Mouse (Mus musculus): ENCODE results near the gene Dcx. TPM values are rescaled to one million over a fixed set of nuclear protein-coding genes. Genes with fewer than 3 reads are reported as not detected.

Gene Dcx
- total and polyA plus RNA-seq, 3 experiments: not detected

DNA sequence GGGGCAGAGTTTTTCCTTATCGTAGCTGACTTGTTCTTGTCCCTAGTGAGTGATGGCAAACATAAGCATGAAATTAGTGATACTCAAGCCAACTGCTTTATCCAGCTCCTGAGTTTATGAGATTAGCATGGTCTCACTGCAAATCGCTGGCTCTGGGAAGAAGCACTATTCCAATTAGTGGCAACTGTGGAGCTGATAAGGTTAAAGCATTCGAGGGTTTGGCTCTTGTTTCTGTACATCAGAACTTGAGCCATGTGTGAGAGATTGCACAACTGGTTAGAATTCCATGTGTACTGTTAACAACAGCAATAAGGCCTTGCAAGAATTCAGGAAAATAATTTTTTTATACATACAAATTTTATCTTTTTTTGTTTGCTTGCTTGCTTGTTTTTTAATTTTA, 39.9 kb downstream of the Dcx start:
- Histone ChIP-seq H3K79me2 (ENCODE audit: control insufficient read depth, insufficient read depth, low read length, poor library complexity) (no peaks in the 10 kb centered on the region), H3K27me3 (ENCODE audit: control insufficient read depth in 1 of 2, insufficient read depth in 2 of 2, low read length in 2 of 2) (no peaks in the 10 kb centered on the region), H3K9ac (ENCODE audit: control insufficient read depth, low read depth, low read length, poor library complexity, severe bottlenecking) (no peak overlapping the region), H3K9me3 (replicated peaks; ENCODE audit: insufficient read depth, low read length) (no peaks in the 10 kb centered on the region), H3K27ac (ENCODE audit: control insufficient read depth, low read depth, low read length) (no peak overlapping the region), H3K4me1 (ENCODE audit: control insufficient read depth in 1 of 2, insufficient read depth in 2 of 2, low read length in 2 of 2) (no peaks in the 10 kb centered on the region), H3K36me3 (ENCODE audit: control insufficient read depth in 1 of 2, insufficient read depth in 2 of 2, low read length in 2 of 2) (no peaks in the 10 kb centered on the region), H3K4me3 (ENCODE audit: control insufficient read depth in 1 of 2, insufficient read depth in 1 of 2, low read depth in 2 of 2, low read length in 2 of 2) (no peak overlapping the region)
- no peak for DNase-seq (ENCODE audit: low read depth, low spot score)
- TF ChIP-seq ELF1 (IDR thresholded peaks at IDR 0.05; ENCODE audit: low read depth, low read length): no peak
- TF ChIP-seq HCFC1 (IDR thresholded peaks at IDR 0.05; ENCODE audit: low read depth, low read length): no peak
- TF ChIP-seq MEF2A (IDR thresholded peaks at IDR 0.05; ENCODE audit: extremely low read depth, insufficient replicate concordance, low read depth, low read length, poor library complexity, severe bottlenecking): no peak
- no peak for TF ChIP-seq BHLHE40 (IDR thresholded peaks at IDR 0.05; ENCODE audit: borderline replicate concordance, low read depth, low read length)
- TF ChIP-seq SIN3A (IDR thresholded peaks at IDR 0.05; ENCODE audit: low read length): no peak
- no peak for TF ChIP-seq MYB (IDR thresholded peaks at IDR 0.05; ENCODE audit: low read depth, low read length)
- TF ChIP-seq GATA1 (IDR thresholded peaks at IDR 0.05; ENCODE audit: low read depth, low read length): no peak
- TF ChIP-seq SMC3 (IDR thresholded peaks at IDR 0.05; ENCODE audit: low read depth, low read length): no peak
- no peak for TF ChIP-seq UBTF (IDR thresholded peaks at IDR 0.05; ENCODE audit: borderline replicate concordance, insufficient read depth, low read depth, low read length)
- TF ChIP-seq ZMIZ1 (IDR thresholded peaks at IDR 0.05; ENCODE audit: low read depth, low read length): no peak
- TF ChIP-seq TBP (IDR thresholded peaks at IDR 0.05; ENCODE audit: low read depth, low read length): no peak
- TF ChIP-seq MAX (IDR thresholded peaks at IDR 0.05; ENCODE audit: low read length): no peak
- no peak for TF ChIP-seq TAL1 (IDR thresholded peaks at IDR 0.05; ENCODE audit: low read length)
- no peak for TF ChIP-seq USF2 (IDR thresholded peaks at IDR 0.05; ENCODE audit: borderline replicate concordance in 1 of 2, insufficient read depth in 1 of 2, low read depth in 1 of 2, low read length in 2 of 2)
- TF ChIP-seq ZNF384 (IDR thresholded peaks at IDR 0.05; ENCODE audit: low read depth, low read length): no peak
- TF ChIP-seq ETS1 (IDR thresholded peaks at IDR 0.05; ENCODE audit: low read depth, low read length): no peak
- no peak for TF ChIP-seq RAD21 (IDR thresholded peaks at IDR 0.05; ENCODE audit: low read depth, low read length)

GRCm38 (mm10) chrX:143885765-143886164, 47.3 kb downstream of the Dcx start:
- Histone ChIP-seq H3K27me3 (ENCODE audit: control insufficient read depth in 1 of 2, insufficient read depth in 2 of 2, low read length in 2 of 2) (no peaks in the 10 kb centered on the region), H3K79me2 (ENCODE audit: control insufficient read depth, insufficient read depth, low read length, poor library complexity) (no peaks in the 10 kb centered on the region), H3K9ac (ENCODE audit: control insufficient read depth, low read depth, low read length, poor library complexity, severe bottlenecking) (no peak overlapping the region), H3K36me3 (ENCODE audit: control insufficient read depth in 1 of 2, insufficient read depth in 2 of 2, low read length in 2 of 2) (no peaks in the 10 kb centered on the region), H3K27ac (ENCODE audit: control insufficient read depth, low read depth, low read length) (no peak overlapping the region), H3K4me1 (ENCODE audit: control insufficient read depth in 1 of 2, insufficient read depth in 2 of 2, low read length in 2 of 2) (no peaks in the 10 kb centered on the region), H3K9me3 (replicated peaks; ENCODE audit: insufficient read depth, low read length) (no peaks in the 10 kb centered on the region), H3K4me3 (ENCODE audit: control insufficient read depth in 1 of 2, insufficient read depth in 1 of 2, low read depth in 2 of 2, low read length in 2 of 2) (no peak overlapping the region)
- DNase-seq (ENCODE audit: low read depth, low spot score): no peak
- TF ChIP-seq CTCF (IDR thresholded peaks at IDR 0.05 in 2 of 3, conservative IDR thresholded peaks at IDR 0.05 in 1 of 3; ENCODE audit: control insufficient read depth in 1 of 3, insufficient read depth in 1 of 3, low read depth in 2 of 3, low read length in 3 of 3, poor library complexity in 1 of 3, severe bottlenecking in 1 of 3) (no peak), ELF1 (IDR thresholded peaks at IDR 0.05; ENCODE audit: low read depth, low read length) (no peak), KAT2A (conservative IDR thresholded peaks at IDR 0.05; ENCODE audit: low read depth, low read length) (no peak), POLR2AphosphoS2 (IDR thresholded peaks at IDR 0.05; ENCODE audit: low read length) (no peak), E2F4 (IDR thresholded peaks at IDR 0.05; ENCODE audit: borderline replicate concordance, low read depth, low read length) (no peak), CHD1 (IDR thresholded peaks at IDR 0.05; ENCODE audit: low read depth, low read length) (no peak), UBTF (IDR thresholded peaks at IDR 0.05; ENCODE audit: borderline replicate concordance, insufficient read depth, low read depth, low read length) (no peak), GATA1 (IDR thresholded peaks at IDR 0.05; ENCODE audit: low read depth, low read length) (no peak), TAL1 (IDR thresholded peaks at IDR 0.05; ENCODE audit: low read length) (no peak), RAD21 (IDR thresholded peaks at IDR 0.05; ENCODE audit: low read depth, low read length) (no peak), USF2 (IDR thresholded peaks at IDR 0.05; ENCODE audit: borderline replicate concordance in 1 of 2, insufficient read depth in 1 of 2, low read depth in 1 of 2, low read length in 2 of 2) (no peak)
